Mouse (Mus musculus) cerebellum, adult 2 months (tissue): ENCODE measurements at regions not wholly inside any gene's neighbourhood (a gene's known extent, or its start where the extent isn't known, plus 50 kb on each side); places are given as distances from the start of the nearest gene placed in this dataset.

Experiments used
- CTCF ChIP-seq: fragments of 200-500 bp; IDR thresholded peaks from 2 replicates; pipeline ENCODE4 v1.5.1; 2011; ENCODE audit warnings: low read depth, mild to moderate bottlenecking, control low read depth, low read length, moderate library complexity, borderline replicate concordance; ENCODE audit not compliant: insufficient read depth
- POLR2A ChIP-seq: fragments of 200-500 bp; IDR thresholded peaks from 2 replicates; pipeline ENCODE4 v1.6.1; 2011; ENCODE audit warnings: low read length, control low read depth, borderline replicate concordance; ENCODE audit not compliant: insufficient read depth

- TF ChIP-seq CTCF: no peak
- no peak for TF ChIP-seq POLR2A
Observed at GRCm38 (mm10) chr19:51997161-51997560, 266.9 kb upstream of the Ins1 start.
